Mouse (Mus musculus) neural tube, embryonic 11.5 days (tissue): ENCODE results near the gene Zfand3. TPM values are rescaled to one million over a fixed set of nuclear protein-coding genes. Genes with fewer than 3 reads are reported as not detected.

Experiments used
- ATAC-seq: fragments of 200-750 bp; cut with Nextera tagmentation; 2 replicates; pipeline ENCODE4 v1.8.0; 2017; ENCODE audit warnings: moderate number of reproducible peaks, mild to moderate bottlenecking, moderate TSS enrichment, moderate library complexity; ENCODE audit not compliant: insufficient read depth, low FRiP score, low TSS enrichment
- DNase-seq: peaks from one replicate; pipeline ENCODE4 v3.0.0-alpha.2; 2015; ENCODE audit warnings: low spot score
- H3K27ac ChIP-seq: fragments of 300-500 bp; sonication (generic); 2 replicates; pipeline ENCODE4 v1.5.1; 2014; ENCODE audit warnings: low read depth, mild to moderate bottlenecking, low read length
- H3K27me3 ChIP-seq: fragments of 300-500 bp; sonication (generic); 2 replicates; pipeline ENCODE4 v1.6.1; 2014; ENCODE audit warnings: mild to moderate bottlenecking, low read length, mixed read lengths; ENCODE audit not compliant: control insufficient read depth, insufficient read depth
- H3K36me3 ChIP-seq: fragments of 300-500 bp; sonication (generic); 2 replicates; pipeline ENCODE4 v1.6.1; 2014; ENCODE audit warnings: mild to moderate bottlenecking, low read length, moderate library complexity, mixed read lengths; ENCODE audit not compliant: control insufficient read depth, insufficient read depth
- H3K4me1 ChIP-seq: fragments of 300-500 bp; sonication (generic); 2 replicates; pipeline ENCODE4 v1.6.1; 2014; ENCODE audit warnings: low read length, mixed read lengths; ENCODE audit not compliant: control insufficient read depth, insufficient read depth
- H3K4me2 ChIP-seq: fragments of 300-500 bp; sonication (generic); 2 replicates; pipeline ENCODE4 v1.6.1; 2014; ENCODE audit warnings: low read depth, mild to moderate bottlenecking, moderate library complexity
- H3K4me3 ChIP-seq: fragments of 300-500 bp; sonication (generic); 2 replicates; pipeline ENCODE4 v1.5.1; 2014; ENCODE audit warnings: low read depth, low read length
- H3K9ac ChIP-seq: fragments of 300-500 bp; sonication (generic); 2 replicates; pipeline ENCODE4 v1.6.1; 2014; ENCODE audit warnings: mild to moderate bottlenecking, low read length
- H3K9me3 ChIP-seq: fragments of 300-500 bp; sonication (generic); 2 replicates; pipeline ENCODE4 v1.6.1; 2016; ENCODE audit warnings: low read length; ENCODE audit not compliant: control insufficient read depth
- WGBS: fragments of 180-500 bp; shearing (Covaris S2); extraction: QIAGEN DNeasy Blood & Tissue Kit; methylation state at CpG from one replicate; pipeline ENCODE4 v1.1.7; 2014; 5-methylcytosine and 5-hydroxymethylcytosine counted together
- polyA plus RNA-seq: library from polyadenylated mRNA; unstranded; fragments of >200 nt; fragmentation: Nextera tagmentation; extraction: Ambion mirVana; gene quantifications from 2 replicates; pipeline ENCODE4 v1.2.1, GENCODE M21; 2014

Gene Zfand3
- polyA plus RNA-seq, 1 experiment from 2014 or later = 67.0 TPM

- Histone ChIP-seq H3K9me3 (no peaks in the 10 kb centered on the region), H3K4me3 (no peak overlapping the region), H3K4me1 (peaks cover 4% of the 10 kb centered on the region), H3K27ac (no peak overlapping the region), H3K4me2 (no peak overlapping the region), H3K36me3 (no peaks in the 10 kb centered on the region), H3K27me3 (no peaks in the 10 kb centered on the region), H3K9ac (no peak overlapping the region)
- no peak for ATAC-seq
- 62% methylated on average over 5 of the region's 5 CpGs for whole genome bisulfite sequencing
- no peak for DNase-seq
Measured at GRCm38 (mm10) chr17:30225030-30225740, 220.7 kb downstream of the Zfand3 start.

DNA sequence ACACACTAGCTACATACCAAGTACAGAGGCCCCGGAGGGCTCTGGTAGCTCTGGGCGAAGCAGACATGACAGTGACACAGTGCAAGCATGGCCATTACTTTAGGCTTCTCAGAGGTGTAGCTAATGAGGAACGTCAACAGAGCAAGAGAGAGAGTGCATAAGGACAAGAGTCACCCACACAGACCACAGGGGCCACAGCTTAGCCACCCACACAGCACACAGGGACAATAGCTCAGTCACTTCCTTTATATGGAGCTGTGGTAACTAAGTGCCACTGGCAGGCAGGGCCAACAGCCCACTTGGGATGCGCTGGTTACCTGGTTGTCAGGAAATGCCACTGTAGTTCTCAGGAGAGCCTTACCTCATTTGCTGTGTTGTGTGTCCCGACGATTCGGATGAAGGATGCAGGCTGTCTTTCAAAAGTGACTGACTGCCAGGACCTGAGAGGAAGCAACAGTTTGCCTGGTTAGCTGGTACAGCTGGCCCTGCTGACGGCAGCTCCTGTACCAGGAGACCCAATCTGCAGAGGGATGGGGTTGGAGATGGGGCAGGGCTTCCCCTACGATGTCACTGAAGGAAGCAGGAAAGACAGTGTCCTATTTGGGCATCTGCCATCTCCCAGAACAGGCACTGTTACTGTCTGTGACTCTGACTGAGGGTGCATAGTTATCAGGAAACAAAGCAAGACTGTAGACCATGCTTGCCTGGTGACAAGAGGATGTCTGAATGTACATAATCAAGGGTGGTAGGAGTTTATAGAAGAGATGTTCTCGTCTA is 224.1 kb downstream of the Zfand3 start:
- no peaks in the 10 kb centered on the region for H3K27me3 ChIP-seq
- H3K36me3 ChIP-seq = no peaks in the 10 kb centered on the region
- 89% methylated on average over 10 of the region's 10 CpGs for WGBS
- no peak overlapping the region for H3K9ac ChIP-seq
- DNase-seq = no peak
- H3K4me3 ChIP-seq = no peak overlapping the region
- no peaks in the 10 kb centered on the region for H3K9me3 ChIP-seq
- H3K4me1 ChIP-seq = peaks cover 4% of the 10 kb centered on the region
- H3K4me2 ChIP-seq = no peak overlapping the region
- no peak overlapping the region for H3K27ac ChIP-seq
- no peak for ATAC-seq

DNA sequence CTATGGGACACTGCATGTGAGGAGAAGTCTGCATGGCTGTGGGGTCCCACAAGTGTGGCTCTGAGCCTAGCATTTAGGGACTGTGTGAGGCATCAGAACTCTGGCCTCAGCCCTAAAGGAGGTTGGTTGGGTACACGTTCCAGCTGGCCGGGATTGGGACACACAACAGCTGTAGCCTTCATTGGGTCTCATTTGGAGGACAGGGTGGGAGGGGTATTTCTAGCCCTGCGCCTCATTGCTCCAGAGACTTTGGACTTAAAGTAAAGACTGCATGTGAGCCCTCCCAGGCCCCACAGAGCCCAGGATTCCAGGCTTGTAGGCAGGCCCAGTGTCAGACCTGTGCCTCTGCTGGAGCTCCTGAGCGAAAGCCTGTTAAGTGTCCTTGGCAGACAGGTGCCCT is 225.9 kb downstream of the Zfand3 start:
- WGBS = 75% methylated on average over 4 of the region's 4 CpGs
- no peaks in the 10 kb centered on the region for H3K36me3 ChIP-seq
- H3K9me3 ChIP-seq = no peaks in the 10 kb centered on the region
- H3K27ac ChIP-seq = no peak overlapping the region
- H3K4me2 ChIP-seq = no peak overlapping the region
- peaks cover 2% of the 10 kb centered on the region for H3K4me1 ChIP-seq
- no peak for ATAC-seq
- H3K4me3 ChIP-seq = no peak overlapping the region
- no peak for DNase-seq
- H3K9ac ChIP-seq = no peak overlapping the region
- no peaks in the 10 kb centered on the region for H3K27me3 ChIP-seq

DNA sequence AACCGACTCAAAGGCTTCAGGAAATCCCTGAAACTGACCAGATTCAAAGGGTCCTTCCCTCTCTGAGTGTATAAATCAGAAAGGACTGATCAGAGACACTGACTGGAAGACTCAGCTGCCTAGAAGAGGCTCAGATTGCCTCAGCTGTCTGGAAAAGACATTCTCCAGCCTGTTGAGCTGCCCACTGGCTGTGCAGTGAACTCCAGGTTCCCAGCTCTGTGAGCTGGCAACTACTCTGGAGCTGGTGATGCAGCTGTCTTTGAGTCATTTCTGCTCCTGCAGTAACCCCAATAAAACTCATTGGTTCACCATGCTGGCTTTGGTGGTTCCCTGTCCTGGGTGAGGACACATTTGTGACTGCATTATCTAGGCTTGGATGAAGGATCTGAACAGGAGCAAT is 226.9 kb downstream of the Zfand3 start:
- no peaks in the 10 kb centered on the region for H3K9me3 ChIP-seq
- H3K36me3 ChIP-seq = no peaks in the 10 kb centered on the region
- ATAC-seq (no peak), DNase-seq (no peak)
- 89% methylated on average over 1 of the region's 1 CpGs for WGBS
- H3K4me2 ChIP-seq = no peak overlapping the region
- H3K4me1 ChIP-seq = no peaks in the 10 kb centered on the region
- H3K27ac ChIP-seq = no peak overlapping the region
- no peak overlapping the region for H3K9ac ChIP-seq
- no peak overlapping the region for H3K4me3 ChIP-seq
- no peaks in the 10 kb centered on the region for H3K27me3 ChIP-seq

DNA sequence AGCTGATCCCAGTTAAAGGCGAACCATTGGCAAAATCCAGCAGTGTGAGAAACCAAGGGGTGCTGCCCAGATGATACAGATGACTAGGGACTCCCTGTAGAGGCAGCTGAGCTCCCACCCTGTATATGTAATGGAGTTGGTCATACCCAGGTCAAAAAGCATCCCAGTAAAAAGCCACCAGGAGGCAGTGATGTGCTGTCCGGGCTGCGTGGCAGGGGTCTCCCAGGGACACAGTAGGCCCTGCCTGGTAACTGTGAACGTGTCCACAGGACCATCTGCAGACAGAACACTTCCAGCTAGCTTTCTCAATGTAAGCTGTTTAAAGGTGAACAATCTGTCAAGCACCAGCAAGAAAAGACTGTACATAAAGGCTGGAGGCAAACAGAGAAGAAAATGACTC is 228.2 kb downstream of the Zfand3 start:
- Histone ChIP-seq H3K9ac (no peak overlapping the region), H3K4me1 (no peaks in the 10 kb centered on the region), H3K4me3 (no peak overlapping the region), H3K9me3 (no peaks in the 10 kb centered on the region), H3K27ac (no peak overlapping the region), H3K4me2 (no peak overlapping the region), H3K27me3 (no peaks in the 10 kb centered on the region), H3K36me3 (no peaks in the 10 kb centered on the region)
- WGBS = 51% methylated on average over 4 of the region's 4 CpGs
- ATAC-seq (no peak), DNase-seq (peak; percentile 65)

GRCm38 (mm10) chr17:30235380-30235779 is 230.8 kb downstream of the Zfand3 start:
- Histone ChIP-seq H3K4me3 (no peak overlapping the region), H3K9ac (no peak overlapping the region), H3K27me3 (no peaks in the 10 kb centered on the region), H3K27ac (no peak overlapping the region), H3K4me2 (no peak overlapping the region), H3K4me1 (no peaks in the 10 kb centered on the region), H3K36me3 (no peaks in the 10 kb centered on the region), H3K9me3 (no peaks in the 10 kb centered on the region)
- DNase-seq (no peak), ATAC-seq (no peak)
- WGBS = 75% methylated on average over 4 of the region's 4 CpGs

DNA sequence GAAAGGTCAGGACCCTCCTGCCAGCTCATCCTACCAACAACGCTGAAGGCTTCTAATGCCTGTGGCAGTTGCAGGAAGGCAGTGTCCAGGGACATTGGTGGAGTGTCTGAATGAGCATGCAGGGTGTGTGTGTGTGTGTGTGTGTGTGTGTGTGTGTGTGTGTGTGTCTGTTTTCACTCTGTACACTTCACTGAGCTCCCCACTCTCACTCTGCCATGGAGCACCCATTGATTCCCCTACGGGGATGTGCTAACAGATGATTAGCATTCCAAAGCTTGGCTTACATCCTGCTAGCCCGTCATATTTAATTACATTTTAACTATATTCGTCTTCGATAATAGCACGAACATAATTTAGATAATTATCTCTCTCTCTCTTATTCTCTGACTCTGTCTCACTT is 232.1 kb downstream of the Zfand3 start:
- DNase-seq (no peak), ATAC-seq (no peak)
- H3K36me3 ChIP-seq = no peaks in the 10 kb centered on the region
- no peak overlapping the region for H3K4me2 ChIP-seq
- WGBS = 80% methylated on average over 6 of the region's 6 CpGs
- no peaks in the 10 kb centered on the region for H3K27me3 ChIP-seq
- no peak overlapping the region for H3K27ac ChIP-seq
- H3K4me1 ChIP-seq = no peaks in the 10 kb centered on the region
- no peaks in the 10 kb centered on the region for H3K9me3 ChIP-seq
- no peak overlapping the region for H3K9ac ChIP-seq
- no peak overlapping the region for H3K4me3 ChIP-seq

- Histone ChIP-seq H3K9ac (no peak overlapping the region), H3K36me3 (no peaks in the 10 kb centered on the region), H3K4me3 (no peak overlapping the region), H3K4me1 (no peaks in the 10 kb centered on the region), H3K9me3 (no peaks in the 10 kb centered on the region), H3K27me3 (no peaks in the 10 kb centered on the region), H3K27ac (no peak overlapping the region), H3K4me2 (no peak overlapping the region)
- no peak for ATAC-seq
- 88% methylated on average over 7 of the region's 7 CpGs for WGBS
- DNase-seq = no peak
Measured at GRCm38 (mm10) chr17:30237600-30237999, 233.1 kb downstream of the Zfand3 start.

DNA sequence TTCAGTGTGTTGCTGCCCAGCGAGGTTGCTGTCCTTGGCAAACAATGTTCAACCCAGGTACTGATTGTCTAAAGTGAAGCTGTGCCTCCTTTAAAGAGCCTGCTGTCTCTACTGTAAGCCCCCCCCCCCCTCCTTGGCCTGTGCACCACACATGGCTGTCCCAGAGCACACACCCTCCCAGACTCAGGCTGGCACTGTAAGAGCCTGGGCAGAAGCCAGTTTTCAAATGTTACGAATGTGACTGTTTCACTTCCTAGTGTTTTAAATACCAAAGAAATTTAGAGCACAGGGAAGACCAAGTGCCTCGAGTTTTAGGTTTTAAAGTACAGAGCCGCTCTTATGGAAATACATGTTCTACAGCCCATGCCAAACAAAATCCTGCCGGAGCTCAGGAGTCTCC is 234.9 kb downstream of the Zfand3 start:
- Histone ChIP-seq H3K27ac (no peak overlapping the region), H3K36me3 (no peaks in the 10 kb centered on the region), H3K4me3 (no peak overlapping the region), H3K9ac (no peak overlapping the region), H3K4me2 (no peak overlapping the region), H3K4me1 (no peaks in the 10 kb centered on the region; the same call in none of the 2 replicates), H3K27me3 (no peaks in the 10 kb centered on the region), H3K9me3 (no peaks in the 10 kb centered on the region)
- DNase-seq = no peak
- ATAC-seq = no peak
- 92% methylated on average over 5 of the region's 5 CpGs for WGBS
